Mouse (Mus musculus) left cerebral cortex, postnatal 4 days (tissue): ENCODE data around the gene 1600002K03Rik. TPM values are rescaled to one million over a fixed set of nuclear protein-coding genes. Genes with fewer than 3 reads are reported as not detected.
A peak's percentile ranks its signal among the peaks of the same experiment; 100 is the strongest.

Source experiments
- DNase-seq: peaks from one replicate; pipeline ENCODE4 v3.0.0-alpha.2; 2022
- intact Hi-C: fragments of 180-260 bp; cut with DNase I; formaldehyde crosslinking; loops from one replicate; pipeline ENCODE4 v1.15.1; 2025
- total RNA-seq, 2 experiments: library from RNA; stranded (reverse); gene quantifications; 2 replicates each; pipeline ENCODE4 v1.2.3; 2021

1600002K03Rik gene
- 1 to 10 TPM; 6.0 to 6.1 TPM for total RNA-seq

GRCm38 (mm10) chr10:80172527-80173292 lies at the start of gene 1600002K03Rik:
Gene 1600002K03Rik, plus strand, starts transcription at chr10:80172944.
- intact Hi-C loops: no loop called here
- DNase-seq: peak; percentile 87

GRCm38 (mm10) chr10:80123932-80124562 lies 48.7 kb upstream of the 1600002K03Rik start:
- intact Hi-C loops: no loop called here
- no peak for DNase-seq

DNA sequence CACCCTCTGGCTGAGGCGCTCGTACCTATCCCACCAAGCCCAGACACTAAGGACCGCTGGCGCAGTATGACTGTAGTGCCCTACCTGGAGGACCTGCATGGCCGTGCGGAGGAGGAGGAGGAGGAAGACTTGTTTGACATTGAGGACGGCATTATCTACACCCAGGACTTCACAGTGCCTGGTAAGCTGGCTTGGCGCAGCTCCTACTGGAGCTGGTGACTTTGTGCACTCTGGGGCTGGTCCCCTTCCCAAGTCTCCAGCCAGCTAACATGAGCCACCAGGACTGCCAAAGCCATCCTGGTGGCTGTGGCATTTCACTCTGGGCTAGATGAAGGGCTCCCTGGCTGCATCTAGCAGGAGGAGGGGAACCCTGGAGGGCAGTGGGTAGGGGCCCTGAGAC lies 44.8 kb upstream of the 1600002K03Rik start:
- DNase-seq: no peak
- intact Hi-C loops: no loop called here

DNA sequence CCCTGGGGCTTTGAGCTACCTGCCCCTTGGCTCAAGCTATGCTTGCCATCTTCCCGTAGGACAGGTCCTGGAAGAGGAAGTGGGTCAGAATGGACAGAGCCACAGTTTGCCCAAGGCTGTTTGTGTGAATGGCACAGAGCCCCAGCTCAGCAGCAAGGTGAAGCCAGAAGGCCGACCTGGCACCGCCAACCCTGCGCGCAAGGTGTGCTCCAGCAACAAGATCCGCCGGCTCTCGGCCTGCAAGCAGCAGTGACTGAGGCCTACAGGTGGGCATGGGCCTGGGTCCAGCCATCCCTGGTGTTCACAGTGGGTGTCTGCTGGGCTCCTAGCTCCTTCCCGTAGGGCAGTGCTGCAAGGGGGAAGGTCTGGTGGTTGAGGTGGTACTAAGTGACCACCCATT lies 42.9 kb upstream of the 1600002K03Rik start:
- no peak for DNase-seq
- intact Hi-C loops: no loop called here

DNA sequence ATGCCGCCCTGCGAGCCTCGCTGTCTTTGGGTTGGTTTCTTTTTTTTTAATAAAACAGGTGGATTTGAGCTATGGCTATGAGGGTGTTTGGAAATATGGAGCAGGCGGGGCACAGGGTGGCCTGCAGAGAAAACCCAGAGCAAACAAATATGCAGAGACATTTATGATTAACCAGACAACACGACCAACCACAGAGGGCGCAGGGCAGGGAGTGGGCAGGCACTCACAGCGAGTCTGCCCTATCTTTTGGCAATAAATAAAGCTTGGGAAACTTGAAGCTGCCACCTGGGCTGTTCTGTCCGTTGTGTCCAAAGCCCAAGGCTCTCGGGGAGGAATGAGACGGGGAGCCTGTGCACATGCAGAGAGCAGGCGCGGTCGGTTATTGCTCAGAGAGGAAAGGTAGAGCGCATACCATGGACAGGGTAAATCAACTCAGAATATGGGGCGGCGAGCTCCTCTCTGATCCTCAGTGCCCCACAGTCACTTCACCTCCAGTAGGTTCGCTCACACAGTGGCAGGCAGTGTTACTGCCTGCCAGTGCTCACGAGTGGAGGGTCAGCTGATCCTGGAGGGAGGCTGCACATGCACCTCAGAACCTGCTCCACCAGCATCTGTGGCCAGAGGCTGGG lies 42.2 kb upstream of the 1600002K03Rik start:
- intact Hi-C loops: no loop called here
- no peak for DNase-seq

DNA sequence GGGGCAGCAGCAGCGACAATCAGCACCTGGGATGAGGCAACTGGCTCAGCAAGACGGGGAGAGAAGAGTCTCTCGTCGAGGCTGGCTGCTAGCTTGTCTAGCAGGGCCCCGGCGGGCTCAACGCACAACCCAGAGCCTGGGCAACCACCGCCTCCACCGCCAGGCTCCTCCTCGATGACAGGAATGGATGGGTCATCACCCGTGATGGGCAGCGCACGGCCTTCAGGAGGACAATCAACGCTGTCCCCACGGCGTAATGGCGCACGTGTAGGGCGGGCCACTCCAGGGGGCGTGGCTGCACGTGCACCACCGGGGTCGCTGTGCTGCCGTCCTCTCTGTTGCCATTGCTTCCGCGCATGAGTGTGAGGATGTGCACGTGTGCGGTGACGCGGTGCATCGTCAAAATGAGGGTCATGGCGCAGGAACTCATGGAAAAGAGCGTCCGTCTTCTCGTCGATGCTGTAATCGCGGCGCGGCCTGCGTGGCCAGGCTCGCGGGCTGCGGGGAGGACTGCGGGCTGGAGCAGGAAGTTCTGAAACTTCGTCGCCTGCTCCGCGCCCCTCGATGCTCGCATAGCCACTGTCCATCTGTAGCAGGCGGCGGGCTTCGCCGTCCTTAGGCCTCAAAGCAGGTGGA lies 41.3 kb upstream of the 1600002K03Rik start:
- intact Hi-C loops: no loop called here

DNA sequence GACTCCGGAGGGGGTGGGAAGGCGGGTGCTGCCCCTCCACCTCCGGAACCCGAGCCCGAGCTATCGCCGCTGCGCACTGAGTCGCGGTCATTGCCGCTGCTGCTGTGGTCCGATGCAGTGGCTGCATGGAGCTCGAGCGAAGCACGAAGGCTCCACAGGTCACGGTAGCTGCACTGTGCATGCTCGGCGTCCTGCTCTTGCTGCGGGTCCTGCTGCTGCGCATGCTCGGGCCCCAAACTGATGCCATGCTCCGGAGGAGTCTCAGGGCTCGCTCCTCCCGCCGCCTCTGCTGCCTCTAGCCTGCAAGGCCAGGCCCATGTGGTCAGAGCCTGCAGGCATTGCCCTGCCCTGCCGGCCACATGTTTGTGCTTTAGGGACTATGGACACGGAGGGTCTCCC lies 40.8 kb upstream of the 1600002K03Rik start:
- no peak for DNase-seq
- intact Hi-C loops: no loop called here

More for the DNA sequence above, 41.3 kb upstream of the 1600002K03Rik start:
- no peak for DNase-seq

- DNase-seq: peak; percentile 59
- intact Hi-C loops: no loop called here
Observed at GRCm38 (mm10) chr10:80133226-80133849, 39.4 kb upstream of the 1600002K03Rik start.

- DNase-seq: no peak
- intact Hi-C loops: no loop called here
Observed at GRCm38 (mm10) chr10:80134421-80134820, 38.3 kb upstream of the 1600002K03Rik start.

- intact Hi-C loops: no loop called here
- DNase-seq: no peak
Observed at GRCm38 (mm10) chr10:80135161-80135560, 37.6 kb upstream of the 1600002K03Rik start.

DNA sequence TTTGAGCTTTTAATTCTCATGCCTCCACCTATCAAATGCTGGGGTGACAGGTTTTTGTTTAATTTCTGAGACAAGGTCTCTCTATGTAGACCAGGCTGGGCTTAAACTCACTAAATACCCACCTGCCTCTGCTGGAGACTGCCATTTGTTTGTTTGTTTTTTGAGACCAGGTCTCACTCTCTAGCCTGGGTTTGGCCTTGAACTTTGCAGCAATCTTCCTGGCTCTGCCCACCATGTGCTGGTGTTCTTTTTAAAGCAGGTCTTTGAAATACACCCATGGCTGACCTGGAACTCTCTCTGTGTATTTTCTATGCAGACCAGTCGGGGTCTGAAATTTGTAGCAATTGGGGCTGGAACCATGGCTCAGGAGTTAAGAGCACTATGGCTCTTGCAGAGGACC lies 37.1 kb upstream of the 1600002K03Rik start:
- intact Hi-C loops: no loop called here
- no peak for DNase-seq

DNA sequence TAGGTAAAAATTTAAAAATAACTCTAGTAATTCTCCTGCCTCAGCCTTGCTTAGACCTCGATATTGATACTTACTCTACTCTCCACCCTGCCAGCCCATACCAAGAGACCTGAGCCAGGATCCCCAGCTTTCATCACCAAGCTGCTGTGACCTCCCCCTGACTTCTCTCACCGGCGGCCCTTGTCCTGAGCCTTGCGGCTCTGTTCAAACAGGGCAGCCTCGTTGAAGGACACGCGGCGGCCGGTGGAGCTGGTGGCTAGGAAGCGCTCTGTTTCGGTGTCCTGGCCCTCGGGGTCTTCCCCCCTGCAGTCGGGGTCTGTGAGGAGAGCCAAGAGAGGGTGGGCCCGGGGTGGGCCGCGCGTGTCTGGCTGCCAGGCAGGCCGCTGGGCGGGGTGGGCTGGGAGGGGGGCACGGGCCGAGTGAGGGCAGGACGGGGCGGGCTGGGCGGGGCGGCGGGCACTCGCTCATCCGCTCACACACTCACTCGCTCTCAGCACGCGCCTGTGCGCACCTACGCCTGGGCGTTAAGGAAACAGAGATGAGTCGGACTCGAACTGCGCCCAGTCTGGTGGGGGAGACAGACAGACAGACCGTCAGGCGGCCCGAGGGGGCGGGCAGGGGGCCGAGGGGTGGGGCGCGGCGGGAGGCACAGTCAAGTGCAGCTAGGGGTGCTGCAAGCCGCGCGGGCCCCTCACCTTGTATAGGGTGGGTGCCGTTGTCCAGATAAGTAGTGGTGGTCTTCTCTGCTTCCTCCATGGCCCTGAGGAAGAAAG lies 36.4 kb upstream of the 1600002K03Rik start:
- DNase-seq: no peak
- intact Hi-C loops: no loop called here

DNA sequence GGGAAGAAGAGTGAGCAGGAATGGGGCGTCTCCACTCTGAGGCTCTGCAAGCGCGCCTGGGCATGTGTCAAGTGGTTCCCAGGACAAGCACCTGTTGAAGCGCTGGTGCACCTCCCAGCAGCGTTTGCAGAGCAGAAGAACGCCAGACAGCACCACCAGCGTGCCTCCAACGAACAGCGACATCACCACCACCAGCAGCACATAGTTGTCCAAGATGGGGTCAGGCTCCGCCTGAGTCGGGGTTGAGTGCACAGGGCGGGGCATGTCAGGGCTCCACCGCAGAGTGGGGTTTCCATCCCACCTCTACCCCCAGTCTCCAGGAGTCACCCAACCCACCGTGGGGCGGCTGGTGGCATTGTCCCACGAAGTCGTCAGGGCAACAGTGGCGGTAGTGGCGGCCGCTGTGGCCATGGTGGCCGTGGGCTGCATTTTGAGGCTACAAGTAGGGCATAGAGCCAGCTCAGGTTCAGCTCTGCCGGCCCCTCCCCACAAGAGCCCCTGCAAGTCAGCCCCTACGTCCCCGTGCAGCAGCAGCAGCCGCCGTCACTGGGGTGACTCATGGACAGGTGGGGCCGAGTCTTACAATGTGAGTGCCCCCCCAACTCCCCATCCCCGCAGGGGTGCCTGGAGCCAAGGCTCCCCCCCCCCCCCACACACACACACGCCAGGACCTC lies 35.7 kb upstream of the 1600002K03Rik start:
- intact Hi-C loops: no loop called here
- DNase-seq: no peak

- intact Hi-C loops: no loop called here
- no peak for DNase-seq
Observed at GRCm38 (mm10) chr10:80137626-80138552, 34.9 kb upstream of the 1600002K03Rik start.

GRCm38 (mm10) chr10:80138553-80139438 lies 33.9 kb upstream of the 1600002K03Rik start, which contains the start of gene Atp5d:
Gene Atp5d, plus strand, starts transcription at chr10:80138632.
- peak; percentile 66 for DNase-seq
- intact Hi-C loops: no loop called here

DNA sequence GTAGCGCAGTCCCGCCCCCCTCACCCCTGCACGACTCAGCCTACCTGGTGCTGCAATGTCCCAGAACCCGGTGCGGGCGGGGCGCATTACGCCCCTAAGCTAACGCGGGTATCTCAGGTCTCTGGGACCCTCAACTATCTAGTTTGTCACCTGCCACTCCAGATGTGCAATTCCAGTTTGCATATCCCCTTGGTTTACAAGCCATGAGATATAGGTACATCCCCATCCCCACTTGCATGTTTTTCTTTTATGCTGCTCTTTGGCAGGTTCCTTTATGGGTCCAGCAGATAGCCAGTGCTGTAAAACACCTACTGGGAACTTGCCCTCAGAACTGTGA lies 33.3 kb upstream of the 1600002K03Rik start:
- intact Hi-C loops: no loop called here
- DNase-seq: no peak

DNA sequence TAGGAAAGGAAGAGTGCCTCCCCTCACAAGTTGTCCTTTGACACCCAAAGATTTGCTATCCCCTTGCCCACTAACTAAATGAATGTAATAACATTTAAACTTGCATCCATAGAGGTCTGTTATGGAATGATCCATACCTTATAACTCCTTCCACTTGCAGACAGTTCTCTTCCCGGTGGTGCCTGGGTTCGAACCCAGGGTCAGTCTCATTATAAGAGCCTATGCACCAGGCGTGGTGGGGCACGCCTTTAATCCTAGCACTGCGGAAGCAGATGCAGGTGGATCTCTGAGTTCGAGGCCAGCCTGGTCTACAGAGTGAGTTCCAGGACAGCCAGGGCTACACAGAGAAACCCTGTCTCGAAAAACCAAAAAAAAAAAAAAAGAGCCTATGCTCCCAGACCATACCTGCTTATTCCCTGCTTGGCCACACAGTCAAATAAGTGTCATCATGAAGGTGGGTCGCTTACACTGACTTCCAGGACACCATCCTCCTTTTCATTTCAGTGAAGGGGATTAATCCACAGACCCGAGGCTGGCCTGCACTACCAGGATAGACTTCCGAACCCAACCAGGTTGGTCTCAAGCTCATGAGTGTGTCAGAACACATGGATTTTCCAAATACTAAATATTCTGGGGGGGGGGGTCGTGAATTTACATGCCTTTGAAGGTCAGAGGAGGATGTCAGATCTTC lies 32.6 kb upstream of the 1600002K03Rik start:
- intact Hi-C loops: no loop called here

More for the DNA sequence above, 32.6 kb upstream of the 1600002K03Rik start:
- no peak for DNase-seq
